Mouse (Mus musculus): ENCODE measurements at regions not wholly inside any gene's neighbourhood (a gene's known extent, or its start where the extent isn't known, plus 50 kb on each side); places are given as distances from the start of the nearest gene placed in this dataset.
A peak's percentile ranks its signal among the peaks of the same experiment; 100 is the strongest.

- Histone ChIP-seq H3K36me3 (ENCODE audit: insufficient read depth) (no peaks in the 10 kb centered on the region), H3K4me3 (ENCODE audit: low read depth, low read length) (no peak overlapping the region), H3K4me2 (ENCODE audit: low read depth) (no peak overlapping the region), H3K27ac (ENCODE audit: low read depth, low read length) (no peak overlapping the region), H3K27me3 (ENCODE audit: insufficient read depth, low read length) (no peaks in the 10 kb centered on the region), H3K9me3 (ENCODE audit: low read length) (no peaks in the 10 kb centered on the region), H3K9ac (no peak overlapping the region), H3K4me1 (ENCODE audit: insufficient read depth) (no peaks in the 10 kb centered on the region)
- DNase-seq (no peak), ATAC-seq (no peak)
- WGBS: 72% methylated on average over 5 of the region's 5 CpGs
- no peak for TF ChIP-seq CTCF (IDR thresholded peaks at IDR 0.05; ENCODE audit: low read depth)
Measured at GRCm38 (mm10) chr5:50570701-50571100, 511.9 kb upstream of the Adgra3 start.

- Histone ChIP-seq H3K27ac (ENCODE audit: low read depth, low read length) (no peak overlapping the region), H3K4me3 (ENCODE audit: low read depth, low read length) (no peak overlapping the region), H3K27me3 (ENCODE audit: insufficient read depth, low read length) (no peaks in the 10 kb centered on the region), H3K9ac (no peak overlapping the region), H3K9me3 (ENCODE audit: low read length) (no peaks in the 10 kb centered on the region), H3K4me2 (ENCODE audit: low read depth) (no peak overlapping the region), H3K36me3 (ENCODE audit: insufficient read depth) (no peaks in the 10 kb centered on the region), H3K4me1 (ENCODE audit: insufficient read depth) (no peaks in the 10 kb centered on the region)
- TF ChIP-seq CTCF (IDR thresholded peaks at IDR 0.05; ENCODE audit: low read depth): no peak
- no peak for DNase-seq
- ATAC-seq: no peak
Measured at GRCm38 (mm10) chr5:50551125-50551524, 492.3 kb upstream of the Adgra3 start.

- no peak overlapping the region for H3K9ac ChIP-seq
- no peak for DNase-seq
- H3K36me3 ChIP-seq (ENCODE audit: insufficient read depth): no peaks in the 10 kb centered on the region
- TF ChIP-seq CTCF (IDR thresholded peaks at IDR 0.05; ENCODE audit: low read depth): no peak
- no peak overlapping the region for H3K27ac ChIP-seq (ENCODE audit: low read depth, low read length)
- WGBS: 81% methylated on average over 2 of the region's 2 CpGs
- H3K27me3 ChIP-seq (ENCODE audit: insufficient read depth, low read length): no peaks in the 10 kb centered on the region
- H3K9me3 ChIP-seq (ENCODE audit: low read length): no peaks in the 10 kb centered on the region
- H3K4me2 ChIP-seq (ENCODE audit: low read depth): no peak overlapping the region
- H3K4me3 ChIP-seq (ENCODE audit: low read depth, low read length): no peak overlapping the region
- no peaks in the 10 kb centered on the region for H3K4me1 ChIP-seq (ENCODE audit: insufficient read depth)
- no peak for ATAC-seq
Measured at GRCm38 (mm10) chr5:50512539-50512938, 453.7 kb upstream of the Adgra3 start.

- DNase-seq: no peak
- WGBS: 83% methylated on average over 3 of the region's 3 CpGs
Measured at GRCm38 (mm10) chr5:50509696-50510421, 451.1 kb upstream of the Adgra3 start.

GRCm38 (mm10) chr5:50490223-50490622 is 431.4 kb upstream of the Adgra3 start:
- no peaks in the 10 kb centered on the region for H3K4me1 ChIP-seq (ENCODE audit: insufficient read depth)
- no peak overlapping the region for H3K27ac ChIP-seq (ENCODE audit: low read depth, low read length)
- 82% methylated on average over 3 of the region's 3 CpGs for WGBS
- no peaks in the 10 kb centered on the region for H3K27me3 ChIP-seq (ENCODE audit: insufficient read depth, low read length)
- ATAC-seq (no peak), DNase-seq (no peak)
- TF ChIP-seq CTCF (IDR thresholded peaks at IDR 0.05; ENCODE audit: low read depth): no peak
- H3K36me3 ChIP-seq (ENCODE audit: insufficient read depth): no peaks in the 10 kb centered on the region
- no peak overlapping the region for H3K4me3 ChIP-seq (ENCODE audit: low read depth, low read length)
- H3K9ac ChIP-seq: no peak overlapping the region
- no peak overlapping the region for H3K4me2 ChIP-seq (ENCODE audit: low read depth)
- H3K9me3 ChIP-seq (ENCODE audit: low read length): no peaks in the 10 kb centered on the region

More at GRCm38 (mm10) chr5:50509696-50510421, 451.1 kb upstream of the Adgra3 start:
- Histone ChIP-seq H3K9ac (no peak overlapping the region), H3K36me3 (ENCODE audit: insufficient read depth) (no peaks in the 10 kb centered on the region), H3K4me1 (ENCODE audit: insufficient read depth) (no peaks in the 10 kb centered on the region), H3K27ac (ENCODE audit: low read depth, low read length) (no peak overlapping the region), H3K27me3 (ENCODE audit: insufficient read depth, low read length) (no peaks in the 10 kb centered on the region), H3K4me3 (ENCODE audit: low read depth, low read length) (no peak overlapping the region), H3K9me3 (ENCODE audit: low read length) (no peaks in the 10 kb centered on the region), H3K4me2 (ENCODE audit: low read depth) (no peak overlapping the region)
- no peak for TF ChIP-seq CTCF (IDR thresholded peaks at IDR 0.05; ENCODE audit: low read depth)
- ATAC-seq: no peak

GRCm38 (mm10) chr5:50476985-50477384 is 418.2 kb upstream of the Adgra3 start:
- H3K4me3 ChIP-seq (ENCODE audit: low read depth, low read length): no peak overlapping the region
- peak; percentile 32; the same call in 1 of the 2 replicates for ATAC-seq
- no peaks in the 10 kb centered on the region for H3K4me1 ChIP-seq (ENCODE audit: insufficient read depth)
- WGBS: 13% methylated on average over 3 of the region's 3 CpGs
- H3K27me3 ChIP-seq (ENCODE audit: insufficient read depth, low read length): no peaks in the 10 kb centered on the region
- H3K4me2 ChIP-seq (ENCODE audit: low read depth): no peak overlapping the region
- H3K36me3 ChIP-seq (ENCODE audit: insufficient read depth): no peaks in the 10 kb centered on the region
- no peaks in the 10 kb centered on the region for H3K9me3 ChIP-seq (ENCODE audit: low read length)
- H3K27ac ChIP-seq (ENCODE audit: low read depth, low read length): no peak overlapping the region
- DNase-seq: peak; percentile 80
- H3K9ac ChIP-seq: no peak overlapping the region
- TF ChIP-seq CTCF (IDR thresholded peaks at IDR 0.05; ENCODE audit: low read depth): peak; percentile 80

GRCm38 (mm10) chr5:50461491-50461890 is 402.7 kb upstream of the Adgra3 start:
- no peak for TF ChIP-seq CTCF (IDR thresholded peaks at IDR 0.05; ENCODE audit: low read depth)
- Histone ChIP-seq H3K9ac (no peak overlapping the region), H3K36me3 (ENCODE audit: insufficient read depth) (no peaks in the 10 kb centered on the region), H3K27ac (ENCODE audit: low read depth, low read length) (no peak overlapping the region), H3K9me3 (ENCODE audit: low read length) (no peaks in the 10 kb centered on the region), H3K27me3 (ENCODE audit: insufficient read depth, low read length) (no peaks in the 10 kb centered on the region), H3K4me1 (ENCODE audit: insufficient read depth) (no peaks in the 10 kb centered on the region), H3K4me3 (ENCODE audit: low read depth, low read length) (no peak overlapping the region), H3K4me2 (ENCODE audit: low read depth) (no peak overlapping the region)
- 76% methylated on average over 3 of the region's 3 CpGs for WGBS
- ATAC-seq: no peak
- DNase-seq: no peak

Measured in forebrain, postnatal 0 days (tissue).